Mouse (Mus musculus) liver, adult 2 months (tissue): ENCODE results near the gene Tpt1. TPM values are rescaled to one million over a fixed set of nuclear protein-coding genes. Genes with fewer than 3 reads are reported as not detected.
A peak's percentile ranks its signal among the peaks of the same experiment; 100 is the strongest.
"Not testable (repeated sequence)": the region's sequence is repeated elsewhere in the genome, so short reads cannot be mapped to it uniquely, and the experiment has no call there.

Source experiments
- DNase-seq: peaks from one replicate; pipeline ENCODE4 v3.0.0-alpha.2; 2011; ENCODE audit warnings: low read depth, low spot score; ENCODE audit errors: extremely low read depth
- H3K27ac ChIP-seq: fragments of 200-500 bp; replicated peaks from 2 replicates; pipeline ENCODE4 v1.5.1; 2012; ENCODE audit warnings: low read depth, mild to moderate bottlenecking, control low read depth, inconsistent platforms, low read length; ENCODE audit not compliant: insufficient read depth
- H3K27me3 ChIP-seq: fragments of 200-500 bp; 2 replicates; pipeline ENCODE4 v1.6.1; 2012; ENCODE audit warnings: mild to moderate bottlenecking, moderate library complexity, low read length, inconsistent platforms; ENCODE audit not compliant: control insufficient read depth, insufficient read depth
- H3K36me3 ChIP-seq: fragments of 200-500 bp; 2 replicates; pipeline ENCODE4 v1.6.1; 2012; ENCODE audit warnings: low read length, inconsistent platforms; ENCODE audit not compliant: control insufficient read depth, insufficient read depth
- H3K4me1 ChIP-seq: fragments of 200-500 bp; 2 replicates; pipeline ENCODE4 v1.6.1; 2011; ENCODE audit warnings: low read length; ENCODE audit not compliant: control insufficient read depth, insufficient read depth
- H3K4me3 ChIP-seq: fragments of 200-500 bp; 2 replicates; pipeline ENCODE4 v1.5.1; 2011; ENCODE audit warnings: low read depth, mild to moderate bottlenecking, control low read depth, low read length, moderate library complexity; ENCODE audit not compliant: insufficient read depth
- H3K79me2 ChIP-seq: fragments of 200-500 bp; 2 replicates; pipeline ENCODE4 v1.6.1; 2012; ENCODE audit warnings: inconsistent platforms, mild to moderate bottlenecking, low read length, moderate library complexity; ENCODE audit not compliant: control insufficient read depth, insufficient read depth
- H3K9ac ChIP-seq: fragments of 200-500 bp; 2 replicates; pipeline ENCODE4 v1.6.1; 2012; ENCODE audit warnings: low read depth, mild to moderate bottlenecking, control low read depth, inconsistent platforms, low read length
- CTCF ChIP-seq: fragments of 200-500 bp; IDR thresholded peaks from 2 replicates; pipeline ENCODE4 v1.5.1; 2011; ENCODE audit warnings: low read depth, low read length, control low read depth
- POLR2A ChIP-seq: fragments of 200-500 bp; IDR thresholded peaks from 2 replicates; pipeline ENCODE4 v1.6.1; 2011; ENCODE audit warnings: low read length, control low read depth; ENCODE audit not compliant: insufficient read depth; ENCODE audit errors: extremely low read depth
- WGBS: fragments of 180-500 bp; shearing (Covaris S2); methylation state at CpG from one replicate; pipeline ENCODE4 v1.1.7; 2018; 5-methylcytosine and 5-hydroxymethylcytosine counted together
- polyA plus RNA-seq: library from polyadenylated mRNA; depleted of rRNA; stranded (reverse); fragments of >200 nt; gene quantifications from 2 replicates; pipeline ENCODE4 v1.2.3, GENCODE M21; 2012
- total RNA-seq: library from RNA; depleted of rRNA; stranded (reverse); fragments of >200 nt; gene quantifications from 2 replicates; pipeline ENCODE4 v1.2.3, GENCODE M21; 2014

Gene Tpt1
- total and polyA plus RNA-seq, 2 experiments = 1,392 to 1,429 TPM

GRCm38 (mm10) chr14:75866706-75867333, 21.9 kb downstream of the Tpt1 start:
- TF ChIP-seq CTCF (no peak), POLR2A (no peak)
- DNase-seq = no peak
- H3K79me2 ChIP-seq = no peaks in the 10 kb centered on the region
- no peaks in the 10 kb centered on the region for H3K27me3 ChIP-seq
- no peak overlapping the region for H3K4me3 ChIP-seq
- H3K9ac ChIP-seq = no peak overlapping the region
- no peak overlapping the region for H3K27ac ChIP-seq
- no peaks in the 10 kb centered on the region for H3K36me3 ChIP-seq
- WGBS = 82% methylated on average over 9 of the region's 9 CpGs
- H3K4me1 ChIP-seq = peaks cover 5% of the 10 kb centered on the region

GRCm38 (mm10) chr14:75868028-75868427, 23.1 kb downstream of the Tpt1 start:
- not testable (repeated sequence) for H3K4me3 ChIP-seq, H3K79me2 ChIP-seq, DNase-seq, H3K4me1 ChIP-seq, H3K9ac ChIP-seq, H3K27me3 ChIP-seq, H3K36me3 ChIP-seq, H3K27ac ChIP-seq
- WGBS = 82% methylated on average over 3 of the region's 3 CpGs

- WGBS = 36% methylated on average over 14 of the region's 14 CpGs
- peak; percentile 90 for DNase-seq
- H3K27ac ChIP-seq = peak overlapping the region; percentile 53
Measured at GRCm38 (mm10) chr14:75869769-75870363, 25.0 kb downstream of the Tpt1 start.

GRCm38 (mm10) chr14:75870631-75871030, 25.7 kb downstream of the Tpt1 start:
- H3K79me2 ChIP-seq = no peaks in the 10 kb centered on the region

More at GRCm38 (mm10) chr14:75869769-75870363, 25.0 kb downstream of the Tpt1 start:
- no peaks in the 10 kb centered on the region for H3K36me3 ChIP-seq
- H3K4me1 ChIP-seq = peaks cover 5% of the 10 kb centered on the region
- H3K9ac ChIP-seq = 0 out of 2 replicates have a peak overlapping the region, but pooled peaks have one; percentile 14
- H3K27me3 ChIP-seq = no peaks in the 10 kb centered on the region
- peak overlapping the region; percentile 11; the same call in 1 of the 2 replicates for H3K4me3 ChIP-seq
- TF ChIP-seq CTCF = no peak
- TF ChIP-seq POLR2A = no peak
- no peaks in the 10 kb centered on the region for H3K79me2 ChIP-seq

GRCm38 (mm10) chr14:75871111-75871510, 26.2 kb downstream of the Tpt1 start:
- Histone ChIP-seq H3K4me1 (peaks cover 5% of the 10 kb centered on the region), H3K4me3 (no peak overlapping the region), H3K9ac (no peak overlapping the region), H3K79me2 (no peaks in the 10 kb centered on the region), H3K27ac (no peak overlapping the region), H3K36me3 (no peaks in the 10 kb centered on the region), H3K27me3 (no peaks in the 10 kb centered on the region)
- TF ChIP-seq CTCF = no peak
- TF ChIP-seq POLR2A = no peak
- 45% methylated on average over 4 of the region's 5 CpGs for WGBS
- no peak for DNase-seq

More at GRCm38 (mm10) chr14:75870631-75871030, 25.7 kb downstream of the Tpt1 start:
- TF ChIP-seq POLR2A (no peak), CTCF (peak; percentile 42)
- no peak overlapping the region for H3K4me3 ChIP-seq
- no peak overlapping the region for H3K9ac ChIP-seq
- H3K4me1 ChIP-seq = peaks cover 5% of the 10 kb centered on the region
- no peak overlapping the region for H3K27ac ChIP-seq
- WGBS = 41% methylated on average over 8 of the region's 10 CpGs
- H3K27me3 ChIP-seq = no peaks in the 10 kb centered on the region
- peak; percentile 30 for DNase-seq
- H3K36me3 ChIP-seq = no peaks in the 10 kb centered on the region

GRCm38 (mm10) chr14:75871750-75872149, 26.9 kb downstream of the Tpt1 start:
- no peaks in the 10 kb centered on the region for H3K27me3 ChIP-seq
- no peaks in the 10 kb centered on the region for H3K36me3 ChIP-seq
- H3K4me3 ChIP-seq = no peak overlapping the region
- no peaks in the 10 kb centered on the region for H3K79me2 ChIP-seq
- peaks cover 5% of the 10 kb centered on the region for H3K4me1 ChIP-seq
- TF ChIP-seq POLR2A (no peak), CTCF (no peak)
- H3K9ac ChIP-seq = no peak overlapping the region
- no peak overlapping the region for H3K27ac ChIP-seq
- DNase-seq = no peak
- WGBS = 95% methylated on average over 4 of the region's 4 CpGs
